Mouse (Mus musculus): ENCODE measurements around the gene Edf1. TPM values are rescaled to one million over a fixed set of nuclear protein-coding genes. Genes with fewer than 3 reads are reported as not detected.
"Not testable (repeated sequence)": the region's sequence is repeated elsewhere in the genome, so short reads cannot be mapped to it uniquely, and the experiment has no call there.

Gene Edf1
- polyA plus RNA-seq, 1 experiment from 2014 or later: 386 TPM

DNA sequence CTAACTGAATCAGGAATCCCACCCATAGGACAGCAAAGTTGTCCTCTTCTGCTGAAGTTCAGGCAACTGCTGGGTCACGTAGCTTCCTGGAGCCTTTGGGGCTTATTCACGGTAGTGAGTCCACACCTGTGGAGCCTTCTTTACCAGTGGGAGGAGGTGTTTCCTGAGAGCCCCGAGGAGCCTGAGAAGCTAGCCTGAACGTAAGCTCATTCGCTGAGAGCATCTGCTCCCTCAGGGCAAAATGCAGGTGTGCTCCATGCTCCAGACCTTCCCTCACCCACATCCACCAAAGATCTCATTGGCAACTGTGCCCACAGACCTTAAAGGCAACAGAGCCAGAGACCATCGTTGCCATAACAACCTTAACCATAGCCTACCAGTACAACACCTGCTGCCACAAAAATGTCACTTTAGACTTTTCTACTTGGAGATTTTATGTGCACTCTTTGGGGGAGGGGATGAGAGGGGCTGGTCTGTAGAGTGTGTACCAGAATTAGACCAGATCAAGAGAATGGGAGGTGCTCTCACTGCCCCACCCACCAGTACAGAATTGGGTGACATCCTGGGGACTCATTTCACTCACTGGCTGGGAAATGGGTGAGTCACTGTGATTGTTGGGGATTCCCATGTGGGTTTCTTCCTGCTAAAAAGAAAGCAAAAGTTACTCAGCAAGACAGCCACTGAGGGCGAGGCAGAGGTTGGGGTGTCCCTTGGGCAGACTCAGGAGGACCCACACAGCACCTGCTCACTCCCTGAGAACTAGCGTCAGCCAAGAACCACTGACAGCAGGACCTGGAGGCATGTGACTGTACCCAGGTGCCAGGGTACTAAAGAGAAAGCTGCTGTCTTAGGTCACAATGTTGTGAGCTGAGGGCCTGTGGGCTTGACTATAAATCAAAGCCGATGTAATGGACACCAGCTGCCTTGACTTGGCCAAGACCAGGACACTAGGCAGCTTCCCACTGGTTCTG lies 8.3 kb upstream of the Edf1 start:
- Histone ChIP-seq H3K9me3 (no peaks in the 10 kb centered on the region), H3K4me3 (no peak overlapping the region), H3K9ac (no peak overlapping the region), H3K27ac (no peak overlapping the region), H3K27me3 (replicated peaks) (no peaks in the 10 kb centered on the region), H3K4me1 (peaks cover 9% of the 10 kb centered on the region), H3K36me3 (no peaks in the 10 kb centered on the region), H3K4me2 (replicated peaks) (no peak overlapping the region)
- ATAC-seq (ENCODE audit: low FRiP score, low read depth): no peak
- WGBS: 77% methylated on average over 9 of the region's 9 CpGs

DNA sequence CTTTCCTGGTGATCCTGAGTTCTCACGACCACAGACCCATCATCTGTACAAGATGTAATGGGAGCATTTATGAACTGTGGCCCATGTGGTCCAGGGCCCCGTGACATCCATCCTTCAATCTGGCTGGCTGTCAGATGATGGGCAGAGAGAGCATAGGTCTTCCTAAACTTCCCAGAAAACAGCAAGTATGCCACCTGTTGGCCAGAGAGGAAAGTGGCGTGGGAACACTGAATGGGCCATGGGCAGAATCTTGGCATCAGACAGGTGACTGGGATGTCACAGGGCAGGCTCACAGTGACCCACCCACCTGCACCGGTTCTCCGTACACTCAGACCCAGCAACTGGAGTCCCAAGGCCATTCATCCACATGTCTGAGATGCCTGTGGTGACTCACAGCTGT lies 6.5 kb upstream of the Edf1 start:
- H3K4me2 ChIP-seq (replicated peaks): no peak overlapping the region
- no peaks in the 10 kb centered on the region for H3K27me3 ChIP-seq (replicated peaks)
- no peak overlapping the region for H3K4me3 ChIP-seq
- 38% methylated on average over 5 of the region's 5 CpGs for WGBS
- no peaks in the 10 kb centered on the region for H3K9me3 ChIP-seq
- H3K27ac ChIP-seq: no peak overlapping the region
- no peaks in the 10 kb centered on the region for H3K36me3 ChIP-seq
- no peak for ATAC-seq (ENCODE audit: low FRiP score, low read depth)
- H3K9ac ChIP-seq: no peak overlapping the region
- H3K4me1 ChIP-seq: peaks cover 1% of the 10 kb centered on the region; the same call in 1 of the 2 replicates

DNA sequence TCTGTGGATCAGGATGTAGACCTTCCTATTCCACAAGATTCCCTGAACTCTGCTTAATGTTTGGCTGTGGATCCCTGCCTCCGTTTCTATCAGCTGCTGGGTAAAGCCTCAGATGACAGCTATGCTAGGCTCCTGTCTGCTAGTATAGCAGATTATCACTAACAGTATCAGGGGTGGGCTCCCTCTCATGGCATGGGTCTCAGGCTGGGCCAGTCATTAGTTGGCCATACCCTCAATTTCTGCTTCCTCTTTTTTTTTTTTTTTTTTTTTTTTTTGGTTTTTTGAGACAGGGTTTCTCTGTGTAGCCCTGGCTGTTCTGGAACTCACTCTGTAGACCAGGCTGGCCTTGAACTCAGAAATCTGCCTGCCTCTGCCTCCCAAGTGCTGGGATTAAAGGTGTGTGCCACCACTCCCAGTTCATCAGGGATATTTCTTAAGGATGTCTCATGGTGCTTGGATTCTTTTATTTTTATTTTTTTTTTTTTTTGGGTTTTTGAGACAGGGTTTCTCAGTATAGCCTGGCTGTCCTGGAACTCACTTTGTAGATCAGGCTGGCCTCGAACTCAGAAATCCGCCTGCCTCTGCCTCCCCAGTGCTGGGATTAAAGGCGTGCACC lies 4.4 kb upstream of the Edf1 start:
- 95% methylated on average over 4 of the region's 4 CpGs for WGBS
- H3K9me3 ChIP-seq; H3K27me3 ChIP-seq (replicated peaks); H3K4me1 ChIP-seq; H3K4me3 ChIP-seq; H3K4me2 ChIP-seq (replicated peaks); H3K9ac ChIP-seq; H3K36me3 ChIP-seq; H3K27ac ChIP-seq; ATAC-seq (ENCODE audit: low FRiP score, low read depth): not testable (repeated sequence)

DNA sequence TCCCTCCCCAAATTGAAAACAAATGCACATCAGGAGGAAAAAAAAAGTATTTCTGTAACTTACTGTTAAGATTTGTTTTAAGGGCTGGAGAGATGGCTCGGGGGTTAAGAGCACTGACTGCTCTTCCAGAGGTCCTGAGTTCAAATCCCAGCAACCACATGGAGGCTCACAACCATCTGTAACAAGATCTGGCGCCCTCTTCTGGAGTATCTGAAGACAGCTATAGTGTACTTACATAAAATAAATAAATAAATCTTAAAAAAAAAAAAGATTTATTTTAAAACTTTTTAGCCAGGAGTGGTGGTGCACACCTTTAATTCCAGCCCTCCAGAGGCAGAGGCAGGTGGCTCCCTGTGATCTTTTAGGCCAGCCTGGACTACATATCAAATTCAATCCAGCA lies 2.2 kb upstream of the Edf1 start:
- not testable (repeated sequence) for H3K4me2 ChIP-seq (replicated peaks); H3K4me3 ChIP-seq
- 44% methylated on average over 2 of the region's 2 CpGs for WGBS

DNA sequence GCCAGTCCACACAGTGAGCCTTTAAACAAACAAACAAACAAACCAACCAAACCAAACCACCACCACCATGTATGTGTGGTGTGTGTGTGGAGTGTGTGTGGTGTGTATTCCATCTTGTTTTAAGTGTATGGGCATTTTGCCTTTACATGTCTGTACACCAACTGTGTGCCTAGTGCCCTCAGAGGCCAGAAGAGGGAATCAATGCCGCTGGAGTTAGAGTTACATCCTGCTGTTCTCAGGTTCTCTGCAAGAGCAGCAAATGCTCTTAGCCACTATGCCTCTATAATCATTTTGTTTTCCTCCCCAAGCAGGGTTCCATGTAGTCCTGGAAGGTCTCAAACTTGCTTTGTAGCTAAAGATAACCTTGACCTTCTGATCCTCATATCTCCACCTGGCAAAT lies 1.4 kb upstream of the Edf1 start:
- Histone ChIP-seq H3K27ac (no peak overlapping the region), H3K4me2 (replicated peaks) (no peak overlapping the region), H3K9ac (no peak overlapping the region), H3K9me3 (no peaks in the 10 kb centered on the region), H3K4me1 (peaks cover 17% of the 10 kb centered on the region), H3K27me3 (replicated peaks) (no peaks in the 10 kb centered on the region), H3K4me3 (no peak overlapping the region), H3K36me3 (peaks cover 15% of the 10 kb centered on the region)
- WGBS: 55% methylated on average over 1 of the region's 1 CpGs
- ATAC-seq (ENCODE audit: low FRiP score, low read depth): no peak

More for the DNA sequence above, 2.2 kb upstream of the Edf1 start:
- not testable (repeated sequence) for H3K27ac ChIP-seq; H3K36me3 ChIP-seq; ATAC-seq (ENCODE audit: low FRiP score, low read depth); H3K9ac ChIP-seq; H3K9me3 ChIP-seq; H3K27me3 ChIP-seq (replicated peaks)
- peaks cover 17% of the 10 kb centered on the region for H3K4me1 ChIP-seq

DNA sequence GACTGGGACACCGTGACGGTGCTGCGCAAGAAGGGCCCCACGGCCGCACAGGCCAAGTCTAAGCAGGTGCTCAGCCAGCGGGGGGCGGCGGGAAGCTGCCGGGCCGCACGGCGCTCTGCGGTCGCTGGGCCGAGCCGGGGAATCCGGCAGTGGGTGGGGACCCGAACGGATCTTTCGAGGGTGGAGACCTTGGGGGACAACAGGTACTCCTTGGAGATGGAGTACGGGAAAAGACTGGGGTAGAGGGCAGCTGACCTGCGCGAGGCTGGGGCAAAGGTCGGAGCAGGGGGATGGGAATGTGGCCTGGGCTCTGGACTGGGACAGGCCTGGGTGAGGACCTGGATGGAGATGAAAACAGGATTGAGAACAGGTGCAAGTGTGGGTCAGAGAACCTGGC lies 315 bp downstream of the Edf1 start:
- peaks cover 17% of the 10 kb centered on the region for H3K4me1 ChIP-seq
- no peaks in the 10 kb centered on the region for H3K27me3 ChIP-seq (replicated peaks)
- H3K36me3 ChIP-seq: peaks cover 32% of the 10 kb centered on the region
- no peaks in the 10 kb centered on the region for H3K9me3 ChIP-seq
- peak overlapping the region; percentile 53; the same call in 1 of the 2 replicates for H3K27ac ChIP-seq
- under 1% methylated on average over 24 of the region's 24 CpGs for WGBS
- H3K9ac ChIP-seq: peak overlapping the region; percentile 95
- peak overlapping the region; percentile 81 for H3K4me3 ChIP-seq
- peak; percentile 52 for ATAC-seq (ENCODE audit: low FRiP score, low read depth)
- H3K4me2 ChIP-seq (replicated peaks): peak overlapping the region; percentile 95

DNA sequence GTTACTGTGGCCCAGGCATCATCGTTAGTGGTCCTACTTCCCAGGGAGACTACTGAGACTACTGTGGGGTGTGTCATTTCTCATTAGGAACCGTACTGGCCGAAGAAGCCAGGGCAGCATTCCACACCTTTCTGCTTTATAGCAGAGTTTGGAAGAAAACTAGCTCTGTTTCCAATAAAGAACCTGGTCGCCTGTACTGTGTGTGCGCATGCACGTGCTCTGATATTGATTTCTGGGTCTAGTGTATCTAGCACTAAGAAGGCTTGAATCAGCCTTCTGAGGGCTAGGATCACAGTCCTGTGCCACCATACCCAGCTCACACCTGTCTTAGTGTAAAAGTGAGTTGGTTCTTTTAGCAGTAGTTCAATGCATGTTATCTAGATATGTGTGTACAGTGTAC lies 1.1 kb downstream of the Edf1 start:
- H3K4me2 ChIP-seq (replicated peaks): peak overlapping the region; percentile 95
- WGBS: 81% methylated on average over 6 of the region's 6 CpGs
- H3K4me1 ChIP-seq: peaks cover 17% of the 10 kb centered on the region
- peaks cover 40% of the 10 kb centered on the region for H3K36me3 ChIP-seq
- no peaks in the 10 kb centered on the region for H3K9me3 ChIP-seq
- H3K9ac ChIP-seq: 0 out of 2 replicates have a peak overlapping the region, but pooled peaks have one; percentile 95
- H3K4me3 ChIP-seq: peak overlapping the region; percentile 81
- no peak for ATAC-seq (ENCODE audit: low FRiP score, low read depth)
- no peaks in the 10 kb centered on the region for H3K27me3 ChIP-seq (replicated peaks)
- no peak overlapping the region for H3K27ac ChIP-seq

DNA sequence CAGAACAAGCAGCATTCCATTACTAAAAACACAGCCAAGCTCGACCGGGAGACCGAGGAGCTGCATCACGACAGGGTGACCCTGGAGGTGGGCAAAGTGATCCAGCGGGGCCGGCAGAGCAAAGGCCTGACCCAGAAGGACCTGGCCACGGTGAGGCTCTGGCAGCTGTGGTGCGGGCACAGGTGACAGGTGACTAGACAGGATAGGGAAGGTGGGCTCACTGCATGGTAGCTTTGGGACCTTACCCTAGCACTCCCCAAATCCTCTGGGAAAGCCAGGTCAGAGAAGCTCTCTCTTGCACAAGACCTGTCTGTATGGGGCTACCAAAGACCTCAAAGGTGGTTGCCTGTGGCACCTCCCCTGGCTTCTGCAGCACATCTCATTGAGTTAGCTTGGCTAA lies 2.9 kb downstream of the Edf1 start:
- 93% methylated on average over 8 of the region's 8 CpGs for WGBS
- Histone ChIP-seq H3K9ac (no peak overlapping the region), H3K27ac (no peak overlapping the region), H3K27me3 (replicated peaks) (no peaks in the 10 kb centered on the region), H3K36me3 (peaks cover 58% of the 10 kb centered on the region), H3K9me3 (no peaks in the 10 kb centered on the region), H3K4me3 (no peak overlapping the region), H3K4me1 (peaks cover 17% of the 10 kb centered on the region), H3K4me2 (replicated peaks) (no peak overlapping the region)
- no peak for ATAC-seq (ENCODE audit: low FRiP score, low read depth)

DNA sequence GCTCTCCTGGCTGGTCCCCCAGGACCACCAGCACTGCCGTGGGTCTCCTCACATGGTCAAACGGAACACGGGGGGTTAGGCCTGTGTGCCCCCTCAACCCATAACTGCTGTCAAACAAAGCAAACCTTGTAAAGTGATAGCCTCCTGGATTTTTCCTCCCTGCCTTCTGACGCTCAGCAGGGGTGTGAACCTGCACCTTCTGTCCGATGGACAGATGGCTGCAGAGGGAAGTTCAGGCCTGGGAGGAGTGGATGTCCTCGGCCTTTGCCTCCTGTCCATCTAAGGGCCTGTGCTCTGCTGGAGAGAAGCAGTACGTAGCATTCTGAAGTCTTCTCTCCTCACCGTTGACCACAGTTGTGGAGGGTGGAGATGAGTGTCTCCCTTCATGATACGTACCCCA lies 4.3 kb downstream of the Edf1 start:
- H3K27ac ChIP-seq: no peak overlapping the region
- H3K4me1 ChIP-seq: peaks cover 15% of the 10 kb centered on the region
- H3K9me3 ChIP-seq: no peaks in the 10 kb centered on the region
- no peaks in the 10 kb centered on the region for H3K27me3 ChIP-seq (replicated peaks)
- no peak overlapping the region for H3K4me3 ChIP-seq
- H3K4me2 ChIP-seq (replicated peaks): no peak overlapping the region
- H3K36me3 ChIP-seq: peaks cover 72% of the 10 kb centered on the region
- no peak overlapping the region for H3K9ac ChIP-seq
- 82% methylated on average over 9 of the region's 9 CpGs for WGBS
- ATAC-seq (ENCODE audit: low FRiP score, low read depth): no peak

DNA sequence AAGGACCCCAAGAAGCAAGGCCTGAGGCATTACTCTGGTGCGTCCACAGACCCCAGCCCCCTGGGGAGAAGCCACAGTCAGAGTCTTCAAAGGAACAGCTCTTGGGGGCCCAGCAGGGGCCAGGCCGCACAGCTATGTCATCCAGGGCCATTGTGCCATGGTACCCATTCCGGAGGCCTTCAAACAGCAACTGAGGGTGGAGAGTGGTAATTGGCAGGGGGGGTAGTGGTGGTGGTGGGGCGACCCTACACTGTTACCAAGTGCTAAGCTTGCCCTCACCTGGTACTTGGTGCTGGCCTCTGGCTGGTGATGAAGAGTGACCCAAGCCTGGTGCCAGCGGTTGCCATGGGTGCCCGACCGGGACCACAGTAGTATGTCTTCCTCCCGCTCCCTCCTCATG lies 8.1 kb downstream of the Edf1 start:
- ATAC-seq (ENCODE audit: low FRiP score, low read depth): no peak
- Histone ChIP-seq H3K36me3 (peaks cover 95% of the 10 kb centered on the region), H3K4me3 (no peak overlapping the region), H3K27ac (no peak overlapping the region), H3K27me3 (replicated peaks) (no peaks in the 10 kb centered on the region), H3K4me1 (no peaks in the 10 kb centered on the region), H3K9ac (no peak overlapping the region), H3K4me2 (replicated peaks) (no peak overlapping the region), H3K9me3 (no peaks in the 10 kb centered on the region)
- 89% methylated on average over 8 of the region's 8 CpGs for WGBS

DNA sequence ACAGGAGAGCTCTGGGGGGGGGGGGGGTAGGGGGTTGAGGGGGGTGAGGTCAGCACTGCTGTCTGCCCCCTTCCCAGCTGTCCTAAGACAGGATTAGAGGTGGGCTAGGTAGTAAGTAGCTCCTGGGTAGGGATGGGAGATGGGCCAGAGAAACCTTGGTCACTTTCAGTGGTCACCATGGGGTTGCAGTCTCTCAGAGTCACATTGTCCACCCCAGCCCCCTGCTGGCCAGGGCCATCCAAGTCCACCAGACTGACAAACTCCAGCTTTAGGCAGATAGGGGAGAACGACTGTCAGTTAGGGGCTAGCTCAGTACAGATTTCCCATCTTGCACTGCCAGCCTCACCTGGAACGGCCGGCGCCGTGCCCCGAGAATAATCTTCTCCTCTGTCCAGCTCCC lies 8.9 kb downstream of the Edf1 start:
- Histone ChIP-seq H3K4me3 (no peak overlapping the region), H3K4me2 (replicated peaks) (no peak overlapping the region), H3K4me1 (no peaks in the 10 kb centered on the region), H3K9me3 (no peaks in the 10 kb centered on the region), H3K27me3 (replicated peaks) (no peaks in the 10 kb centered on the region), H3K9ac (no peak overlapping the region), H3K27ac (no peak overlapping the region), H3K36me3 (peaks cover 92% of the 10 kb centered on the region)
- WGBS: 91% methylated on average over 6 of the region's 6 CpGs
- ATAC-seq (ENCODE audit: low FRiP score, low read depth): no peak

DNA sequence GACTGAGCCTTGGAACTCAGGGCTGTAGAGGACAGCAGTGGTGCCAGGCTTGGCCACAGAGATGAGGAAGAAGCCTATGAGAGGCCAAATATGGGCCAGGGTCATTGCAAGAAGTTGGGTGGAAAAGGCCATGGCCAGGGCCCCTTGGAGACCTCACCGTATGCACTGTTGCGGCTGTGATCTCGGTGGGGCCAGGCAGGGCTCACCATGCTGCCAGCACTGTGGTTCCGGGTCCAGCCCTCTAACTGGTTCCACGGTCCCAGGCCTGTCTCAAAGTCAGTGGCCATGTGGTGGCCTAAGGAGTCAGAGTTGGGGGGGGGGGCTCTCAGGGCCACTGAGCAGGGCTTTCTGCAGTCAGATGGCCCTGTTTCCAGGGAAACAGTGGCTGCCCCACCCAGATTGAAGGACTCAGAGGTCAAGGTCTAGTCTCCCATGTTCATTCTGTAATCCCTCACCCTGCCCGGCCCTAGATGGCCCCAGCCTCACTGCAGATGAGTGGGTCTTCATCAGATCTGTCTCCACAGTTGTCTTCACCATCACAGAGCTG lies 10.9 kb downstream of the Edf1 start:
- WGBS: 92% methylated on average over 6 of the region's 6 CpGs
- no peak overlapping the region for H3K27ac ChIP-seq
- H3K27me3 ChIP-seq (replicated peaks): no peaks in the 10 kb centered on the region
- ATAC-seq (ENCODE audit: low FRiP score, low read depth): no peak
- no peak overlapping the region for H3K9ac ChIP-seq
- no peak overlapping the region for H3K4me3 ChIP-seq
- peaks cover 83% of the 10 kb centered on the region for H3K36me3 ChIP-seq
- H3K4me1 ChIP-seq: peaks cover 7% of the 10 kb centered on the region
- no peaks in the 10 kb centered on the region for H3K9me3 ChIP-seq
- H3K4me2 ChIP-seq (replicated peaks): no peak overlapping the region
